Mouse (Mus musculus) embryo, embryonic 10 days (tissue): Measurements from ENCODE around the gene Pkn3.
A peak's percentile ranks its signal among the peaks of the same experiment; 100 is the strongest.
"Not testable (repeated sequence)": the region's sequence is repeated elsewhere in the genome, so short reads cannot be mapped to it uniquely, and the experiment has no call there.

ENCODE experiments used
- DNase-seq: peaks from one replicate; pipeline ENCODE4 v3.0.0-alpha.2; 2015; ENCODE audit warnings: low spot score

Gene Pkn3

DNA sequence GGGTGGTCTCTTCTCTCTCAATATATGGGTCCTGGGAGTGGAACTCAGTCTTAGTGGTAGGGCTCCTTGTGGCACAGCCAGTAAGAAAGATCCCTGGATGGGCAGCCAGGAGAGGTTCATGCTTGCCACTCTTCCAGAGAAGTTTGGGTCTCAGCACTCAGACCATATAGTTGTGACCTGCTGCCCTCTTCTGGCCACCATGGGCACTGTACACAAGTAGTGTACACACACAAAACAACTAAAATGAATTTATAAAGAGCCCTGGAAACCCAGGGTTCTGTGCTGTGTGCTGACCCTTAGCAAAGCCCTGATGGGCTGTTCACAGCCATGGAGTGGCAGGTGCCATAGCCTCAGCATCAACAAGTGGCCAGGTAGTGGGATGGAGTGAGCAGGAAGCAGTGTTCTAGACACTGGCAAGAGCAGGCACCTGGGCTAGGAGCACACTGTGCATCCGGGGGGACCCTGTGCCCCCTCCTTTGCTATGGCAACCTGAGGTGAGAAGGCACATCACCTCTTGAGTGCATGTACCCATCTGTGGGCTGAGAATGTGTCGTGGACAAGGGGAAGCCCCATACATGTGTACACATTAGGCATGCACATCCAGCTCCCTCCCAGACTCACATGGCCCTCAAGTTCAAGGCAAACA is 18.5 kb downstream of the Pkn3 start:
- DNase-seq, result peak; percentile 80

DNA sequence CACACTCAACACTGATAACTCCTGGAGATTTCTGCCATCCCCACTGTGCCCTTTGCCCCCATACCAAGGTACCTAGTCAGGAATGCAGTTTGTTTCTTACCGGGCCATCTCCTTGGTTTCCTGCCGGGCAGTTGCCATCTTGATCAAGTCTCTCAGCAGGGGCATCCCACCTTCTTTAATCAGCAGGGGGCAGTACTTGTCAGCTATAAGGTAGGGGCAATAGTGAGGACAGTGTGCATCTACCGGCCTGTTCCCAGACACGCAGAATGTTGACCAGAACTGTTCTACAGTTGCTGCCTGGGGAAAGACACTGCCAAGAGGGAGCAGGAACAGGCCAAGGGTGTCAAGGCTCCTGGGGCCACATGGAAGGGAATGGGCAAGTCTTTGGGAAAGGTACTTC is 22.7 kb downstream of the Pkn3 start:
- DNase-seq, result no peak

- DNase-seq, result peak; percentile 80
Observed at GRCm38 (mm10) chr2:30106364-30106763, 28.9 kb downstream of the Pkn3 start.

- DNase-seq, result no peak
Observed at GRCm38 (mm10) chr2:30107646-30108045, 30.2 kb downstream of the Pkn3 start.

DNA sequence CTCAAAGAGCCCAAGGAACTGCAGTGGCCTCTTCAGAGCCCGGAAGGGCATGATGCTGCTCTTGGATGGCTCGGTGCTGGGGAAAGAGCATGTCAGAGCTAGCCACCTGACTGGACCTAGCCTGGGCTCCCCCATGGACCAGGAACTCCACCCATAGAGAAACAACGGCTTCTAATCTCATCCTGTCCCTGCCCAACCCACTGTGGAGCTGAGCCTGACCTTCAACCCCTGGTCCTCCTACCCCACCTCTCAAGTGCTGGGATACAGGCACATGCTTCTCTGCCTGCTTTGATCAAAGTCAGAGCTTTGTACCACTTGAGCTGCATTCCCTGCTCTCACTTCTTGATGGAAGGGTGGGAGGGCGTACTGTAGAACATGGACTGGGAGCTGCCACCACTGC is 30.8 kb downstream of the Pkn3 start:
- no peak for DNase-seq

DNA sequence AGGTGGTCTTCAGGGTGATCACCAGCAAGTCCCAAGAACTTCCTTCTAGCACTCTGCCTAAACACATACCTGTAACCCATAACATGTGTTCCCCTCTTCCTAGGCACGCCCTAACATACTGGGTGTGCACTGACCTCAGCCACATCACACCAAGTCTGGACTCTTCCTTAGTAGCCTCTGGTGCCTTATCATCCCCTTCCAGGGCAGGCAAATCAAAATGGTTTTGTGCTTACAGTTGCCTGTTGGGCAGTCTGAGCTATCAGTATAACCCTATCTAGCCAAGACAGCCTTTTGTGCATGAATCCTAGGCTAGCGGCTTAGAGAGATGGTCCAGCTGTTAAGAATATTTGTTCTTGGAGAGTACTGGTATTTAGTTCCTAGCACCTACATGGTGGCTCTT is 34.0 kb downstream of the Pkn3 start:
- no peak for DNase-seq

GRCm38 (mm10) chr2:30112564-30112963 is 35.1 kb downstream of the Pkn3 start:
- no peak for DNase-seq

- no peak for DNase-seq
Observed at GRCm38 (mm10) chr2:30119641-30120051, 42.2 kb downstream of the Pkn3 start.

GRCm38 (mm10) chr2:30120269-30120668 is 42.8 kb downstream of the Pkn3 start:
- DNase-seq, result no peak

GRCm38 (mm10) chr2:30122766-30123165 is 45.3 kb downstream of the Pkn3 start:
- DNase-seq, result no peak

- DNase-seq, result peak; percentile 56
Observed at GRCm38 (mm10) chr2:30123729-30124471, 46.4 kb downstream of the Pkn3 start.

DNA sequence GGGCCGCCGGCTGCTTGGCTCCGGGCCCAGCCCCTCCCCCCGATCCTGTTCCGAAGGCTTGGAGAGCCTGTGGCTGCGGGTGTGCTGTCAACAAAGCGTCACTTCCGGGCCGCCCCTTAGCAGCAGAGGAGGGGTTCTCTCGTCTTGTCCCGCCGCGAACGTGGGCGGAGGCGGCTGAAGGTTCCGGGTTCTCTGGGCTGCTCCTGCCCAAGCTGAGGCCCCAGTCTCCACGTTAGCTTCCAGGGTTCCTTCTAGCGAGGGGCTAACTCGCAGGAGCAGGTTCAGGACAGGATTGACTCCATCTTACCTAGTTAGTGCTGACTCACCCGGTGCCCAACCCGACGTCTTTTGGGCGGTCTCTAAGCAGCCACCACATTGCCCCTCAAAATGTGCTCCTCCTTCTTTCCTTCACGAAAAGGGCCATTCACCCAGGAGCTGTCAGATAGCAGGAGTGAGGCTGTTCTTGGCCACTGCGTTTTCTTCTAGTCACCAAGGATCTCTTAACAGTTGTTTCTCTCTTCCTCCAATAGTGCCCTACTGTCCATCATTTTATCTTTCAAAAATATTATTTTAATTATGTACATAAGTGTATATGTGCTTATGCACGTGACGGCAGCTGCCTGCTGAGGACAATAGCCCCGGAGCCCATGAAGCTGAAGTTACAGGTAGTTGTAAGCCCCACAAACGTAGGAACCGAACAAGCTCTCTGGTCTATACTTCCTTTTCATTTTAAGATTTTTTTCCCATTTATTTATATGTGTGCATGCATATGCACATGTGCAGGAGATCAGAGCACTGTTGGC is 47.2 kb downstream of the Pkn3 start, which contains the start of gene Zer1:
TSS of gene Zer1 (minus strand) at position 114 of the 803 bp plus-strand sequence.
- DNase-seq, result peak; percentile 96

DNA sequence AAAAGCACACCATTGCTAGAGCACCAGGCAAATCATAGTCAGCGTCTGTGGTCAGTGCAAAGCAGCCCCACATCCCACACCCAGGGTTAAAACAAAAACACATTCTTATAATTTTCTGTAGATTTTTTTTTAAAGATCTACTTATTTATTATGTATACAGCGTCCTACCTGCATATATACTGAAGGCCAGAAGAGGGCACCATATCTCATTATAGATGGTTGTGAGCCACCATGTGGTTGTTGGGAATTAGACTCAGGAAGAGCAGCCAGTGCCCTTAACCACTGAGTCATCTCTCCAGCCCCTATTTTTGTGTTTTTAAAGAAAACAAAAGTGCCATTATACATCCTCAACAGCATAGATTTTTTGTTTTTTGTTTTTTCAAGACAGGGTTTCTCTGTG is 51.3 kb downstream of the Pkn3 start:
- peak; percentile 74 for DNase-seq

DNA sequence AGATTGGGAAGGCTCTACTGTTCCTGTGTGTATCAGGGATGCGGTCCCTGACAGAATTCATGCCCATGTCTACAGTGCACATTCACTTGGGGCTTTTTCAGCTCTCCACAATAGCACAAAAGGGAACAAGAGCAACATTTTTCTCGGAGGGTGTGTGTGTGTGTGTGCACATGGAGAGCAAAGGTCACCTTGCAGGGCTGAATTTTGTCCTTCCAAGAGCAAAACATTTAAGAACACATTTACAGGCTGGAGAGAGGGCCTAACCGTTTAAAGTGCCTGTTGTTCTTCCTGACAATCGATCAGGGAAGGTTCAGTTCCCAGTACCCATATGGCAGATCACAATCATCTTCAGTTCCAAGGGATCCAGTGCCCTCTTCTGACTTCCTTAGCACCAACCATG is 52.7 kb downstream of the Pkn3 start:
- no peak for DNase-seq

- DNase-seq, result not testable (repeated sequence)
Observed at GRCm38 (mm10) chr2:30131240-30131639, 53.8 kb downstream of the Pkn3 start.

GRCm38 (mm10) chr2:30132801-30133612 is 55.5 kb downstream of the Pkn3 start:
- DNase-seq, result no peak

- peak; percentile 96 for DNase-seq
Observed at GRCm38 (mm10) chr2:30133613-30134377, 56.3 kb downstream of the Pkn3 start, which contains the start of gene Tbc1d13. Tbc1d13 (plus strand) TSS chr2:30133746.

GRCm38 (mm10) chr2:30134378-30134711 is 56.9 kb downstream of the Pkn3 start:
- no peak for DNase-seq

GRCm38 (mm10) chr2:30134928-30135620 is 57.6 kb downstream of the Pkn3 start:
- no peak for DNase-seq

DNA sequence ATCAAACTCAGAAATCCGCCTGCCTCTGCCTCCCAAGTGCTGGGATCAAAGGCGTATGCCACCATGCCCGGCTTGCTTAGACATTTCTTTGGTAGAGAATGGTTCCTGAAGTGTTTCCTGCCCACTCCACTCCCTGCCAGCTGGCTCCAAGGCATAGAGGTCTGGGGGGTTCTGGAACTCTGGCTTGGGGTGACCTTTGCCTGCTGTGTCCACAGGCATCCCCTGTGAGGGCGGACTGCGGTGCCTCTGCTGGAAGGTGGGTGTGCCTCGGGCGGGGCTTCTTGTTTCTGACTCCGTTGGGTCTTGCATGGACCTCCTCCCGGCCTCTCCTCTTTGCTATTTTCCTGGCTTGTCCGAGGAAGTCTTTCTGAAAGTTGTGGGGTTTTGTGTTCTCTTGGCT is 59.0 kb downstream of the Pkn3 start:
- DNase-seq, result no peak

GRCm38 (mm10) chr2:30140021-30140420 is 62.5 kb downstream of the Pkn3 start:
- not testable (repeated sequence) for DNase-seq
